Mouse (Mus musculus): ENCODE measurements at regions not wholly inside any gene's neighbourhood (a gene's known extent, or its start where the extent isn't known, plus 50 kb on each side); places are given as distances from the start of the nearest gene placed in this dataset.
"Not testable (repeated sequence)": the region's sequence is repeated elsewhere in the genome, so short reads cannot be mapped to it uniquely, and the experiment has no call there.

- DNase-seq (ENCODE audit: low spot score in 2 of 2) = no peak
Observed at GRCm38 (mm10) chr12:28922236-28922635, 170.6 kb downstream of the Eipr1 start.

GRCm38 (mm10) chr12:28925206-28925605 lies 173.6 kb downstream of the Eipr1 start:
- no peak for DNase-seq (ENCODE audit: low spot score in 2 of 2)

GRCm38 (mm10) chr12:28939936-28940335 lies 188.3 kb downstream of the Eipr1 start:
- no peak for DNase-seq (ENCODE audit: low spot score in 2 of 2)

- DNase-seq (ENCODE audit: low spot score in 2 of 2) = no peak
Observed at GRCm38 (mm10) chr12:28948889-28949288, 197.3 kb downstream of the Eipr1 start.

GRCm38 (mm10) chr12:28949307-28949706 lies 197.7 kb downstream of the Eipr1 start:
- DNase-seq (ENCODE audit: low spot score in 2 of 2) = no peak

GRCm38 (mm10) chr12:28957155-28957554 lies 205.6 kb downstream of the Eipr1 start:
- DNase-seq (ENCODE audit: low spot score in 2 of 2) = no peak

- no peak for DNase-seq (ENCODE audit: low spot score in 2 of 2)
Observed at GRCm38 (mm10) chr12:28958661-28959060, 207.1 kb downstream of the Eipr1 start.

- no peak for DNase-seq (ENCODE audit: low spot score in 2 of 2)
Observed at GRCm38 (mm10) chr12:28969671-28970379, 218.2 kb downstream of the Eipr1 start.

GRCm38 (mm10) chr12:28974571-28975041 lies 223.0 kb downstream of the Eipr1 start:
- no peak for DNase-seq (ENCODE audit: low spot score in 2 of 2)

- no peak for DNase-seq (ENCODE audit: low spot score in 2 of 2)
Observed at GRCm38 (mm10) chr12:28975249-28975648, 223.6 kb downstream of the Eipr1 start.

GRCm38 (mm10) chr12:28979679-28980078 lies 228.1 kb downstream of the Eipr1 start:
- no peak for DNase-seq (ENCODE audit: low spot score in 2 of 2)

- no peak for DNase-seq (ENCODE audit: low spot score in 2 of 2)
Observed at GRCm38 (mm10) chr12:28986214-28986613, 234.6 kb downstream of the Eipr1 start.

GRCm38 (mm10) chr12:28997474-28998192 lies 246.0 kb downstream of the Eipr1 start:
- DNase-seq (ENCODE audit: low spot score in 2 of 2) = no peak

GRCm38 (mm10) chr12:28999963-29000451 lies 248.4 kb downstream of the Eipr1 start:
- DNase-seq (ENCODE audit: low spot score in 2 of 2) = no peak

GRCm38 (mm10) chr12:29004504-29004903 lies 252.9 kb downstream of the Eipr1 start:
- DNase-seq (ENCODE audit: low spot score in 2 of 2) = no peak

GRCm38 (mm10) chr12:29014601-29015000 lies 263.0 kb downstream of the Eipr1 start:
- no peak for DNase-seq (ENCODE audit: low spot score in 2 of 2)

GRCm38 (mm10) chr12:29015200-29015862 lies 263.7 kb downstream of the Eipr1 start:
- DNase-seq (ENCODE audit: low spot score in 2 of 2) = no peak

- no peak for DNase-seq (ENCODE audit: low spot score in 2 of 2)
Observed at GRCm38 (mm10) chr12:29021152-29021551, 269.5 kb downstream of the Eipr1 start.

GRCm38 (mm10) chr12:29028171-29028570 lies 276.6 kb downstream of the Eipr1 start:
- DNase-seq (ENCODE audit: low spot score in 2 of 2) = no peak

GRCm38 (mm10) chr12:29029461-29029860 lies 277.9 kb downstream of the Eipr1 start:
- no peak for DNase-seq (ENCODE audit: low spot score in 2 of 2)

GRCm38 (mm10) chr12:29046009-29046408 lies 294.4 kb downstream of the Eipr1 start:
- no peak for DNase-seq (ENCODE audit: low spot score in 2 of 2)

GRCm38 (mm10) chr12:29048596-29048995 lies 297.0 kb downstream of the Eipr1 start:
- DNase-seq (ENCODE audit: low spot score in 2 of 2) = not testable (repeated sequence)

Measured in gastrocnemius, postnatal 4 days (tissue).